Mouse (Mus musculus): ENCODE data around the gene Lifr. TPM values are rescaled to one million over a fixed set of nuclear protein-coding genes. Genes with fewer than 3 reads are reported as not detected.

The Lifr gene
- polyA plus RNA-seq, 1 experiment from 2014 or later: 24.9 TPM

DNA sequence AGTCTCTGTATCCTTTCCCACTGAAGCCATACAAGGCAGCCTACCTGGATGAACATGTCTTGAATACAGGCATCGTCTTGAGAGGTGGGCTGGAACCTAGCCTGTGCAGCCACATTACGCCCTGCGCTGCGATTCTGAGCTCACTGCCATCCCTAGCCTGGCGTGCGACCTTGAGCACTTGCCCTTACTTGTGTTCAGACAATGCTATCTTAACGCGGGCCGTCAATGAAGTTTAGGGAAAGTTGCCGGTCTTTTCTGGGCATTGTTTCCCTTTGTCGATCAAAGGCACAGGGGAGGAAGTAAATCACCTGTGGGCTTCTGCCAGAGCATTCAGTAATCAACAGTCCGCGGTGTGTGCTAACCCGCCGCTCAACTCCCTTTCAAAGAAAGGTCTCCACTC is 8.6 kb upstream of the Lifr start:
- 33% methylated on average over 15 of the region's 15 CpGs for WGBS (ENCODE audit: insufficient replicate concordance)
- Histone ChIP-seq H3K36me3 (no peaks in the 10 kb centered on the region), H3K9me3 (replicated peaks) (no peaks in the 10 kb centered on the region), H3K9ac (no peak overlapping the region), H3K27ac (no peak overlapping the region), H3K27me3 (replicated peaks) (no peaks in the 10 kb centered on the region), H3K4me2 (no peak overlapping the region), H3K4me1 (peaks cover 4% of the 10 kb centered on the region; the same call in 1 of the 2 replicates), H3K4me3 (no peak overlapping the region)
- no peak for ATAC-seq

DNA sequence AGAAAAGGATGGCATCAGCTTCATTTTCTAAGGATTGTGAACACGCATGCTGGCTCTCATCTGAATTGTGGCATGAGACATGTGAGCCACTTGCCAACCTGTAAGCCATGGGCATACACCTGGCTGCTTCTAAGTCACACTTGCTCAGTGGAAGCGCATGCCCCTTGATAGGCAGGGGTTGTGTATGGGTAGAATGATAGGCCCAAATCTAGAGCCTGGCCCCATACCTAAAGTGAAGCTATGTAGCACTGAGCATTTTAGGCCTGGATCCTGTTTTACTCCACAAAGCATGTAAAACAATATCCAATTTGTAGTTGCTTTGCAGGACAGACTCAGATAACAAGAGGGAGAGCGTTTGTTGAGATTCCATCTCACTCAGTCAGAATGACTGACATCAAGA is 7.5 kb upstream of the Lifr start:
- peaks cover 4% of the 10 kb centered on the region; the same call in 1 of the 2 replicates for H3K4me1 ChIP-seq
- no peaks in the 10 kb centered on the region for H3K27me3 ChIP-seq (replicated peaks)
- no peaks in the 10 kb centered on the region for H3K9me3 ChIP-seq (replicated peaks)
- no peak overlapping the region for H3K27ac ChIP-seq
- H3K4me3 ChIP-seq: no peak overlapping the region
- 72% methylated on average over 3 of the region's 3 CpGs for WGBS (ENCODE audit: insufficient replicate concordance)
- H3K9ac ChIP-seq: no peak overlapping the region
- H3K36me3 ChIP-seq: no peaks in the 10 kb centered on the region
- H3K4me2 ChIP-seq: no peak overlapping the region
- ATAC-seq: no peak

DNA sequence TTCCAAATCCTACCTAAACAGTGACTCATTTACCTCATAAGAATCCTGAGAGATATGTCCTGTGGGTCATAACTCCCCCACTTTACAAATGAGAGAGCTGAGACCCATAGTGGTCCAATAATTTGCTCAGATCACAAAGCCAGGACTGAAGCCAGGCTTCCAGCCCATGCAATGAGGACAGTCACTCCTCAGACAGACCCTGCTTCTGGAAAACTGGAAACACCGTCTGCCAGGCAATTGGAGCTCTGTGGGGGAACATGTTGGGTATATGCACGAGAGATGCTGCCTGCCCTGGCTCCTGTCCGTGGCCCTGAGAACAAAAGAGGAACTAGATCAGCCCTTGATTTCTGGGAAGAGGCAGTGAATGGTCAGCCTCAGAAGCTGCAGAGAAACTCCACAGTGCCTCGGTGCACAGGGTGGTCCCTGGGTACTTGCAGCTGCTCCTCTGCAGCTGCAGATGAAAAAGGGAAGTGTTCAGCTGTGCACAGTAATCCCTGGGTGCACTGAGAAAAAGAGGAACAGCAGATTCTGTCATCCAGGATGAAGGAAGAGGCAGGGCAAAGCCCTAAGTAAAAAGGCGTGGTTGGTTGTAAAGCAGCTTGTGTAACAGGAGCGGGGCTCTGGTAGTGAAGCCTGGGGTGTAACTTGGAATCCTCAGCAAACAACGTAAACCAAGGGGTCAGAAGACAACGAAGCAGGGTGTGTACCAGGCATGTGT is 5.5 kb upstream of the Lifr start:
- WGBS (ENCODE audit: insufficient replicate concordance): 11% methylated on average over 8 of the region's 8 CpGs
- no peak overlapping the region for H3K27ac ChIP-seq
- no peak overlapping the region for H3K9ac ChIP-seq
- H3K36me3 ChIP-seq: no peaks in the 10 kb centered on the region
- no peaks in the 10 kb centered on the region for H3K9me3 ChIP-seq (replicated peaks)
- H3K4me3 ChIP-seq: no peak overlapping the region
- no peaks in the 10 kb centered on the region for H3K27me3 ChIP-seq (replicated peaks)
- no peak overlapping the region for H3K4me2 ChIP-seq
- peaks cover 4% of the 10 kb centered on the region for H3K4me1 ChIP-seq
- ATAC-seq: no peak

DNA sequence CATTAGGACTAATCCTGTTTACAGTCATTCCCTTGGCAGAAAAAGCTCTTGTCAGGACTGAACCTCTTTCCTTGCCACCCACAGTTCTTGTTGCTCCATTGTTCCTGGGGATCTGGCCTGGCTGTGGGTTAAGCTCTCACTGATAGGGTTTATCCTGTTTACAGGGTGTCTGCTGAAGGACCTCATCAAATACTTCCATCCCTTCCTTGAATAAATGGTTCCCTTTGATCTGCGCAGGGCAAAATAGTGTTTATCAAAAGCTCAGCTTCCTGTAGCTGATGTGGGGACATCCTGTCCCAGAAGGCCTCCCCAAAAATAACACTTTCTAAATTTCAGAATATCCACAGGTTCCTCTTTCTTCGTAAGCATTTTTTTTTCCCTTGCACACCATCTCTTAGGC is 1.7 kb upstream of the Lifr start:
- Histone ChIP-seq H3K4me2 (no peak overlapping the region), H3K36me3 (no peaks in the 10 kb centered on the region), H3K27me3 (replicated peaks) (no peaks in the 10 kb centered on the region), H3K4me1 (peaks cover 12% of the 10 kb centered on the region), H3K27ac (no peak overlapping the region), H3K9me3 (replicated peaks) (no peaks in the 10 kb centered on the region), H3K9ac (no peak overlapping the region), H3K4me3 (no peak overlapping the region)
- WGBS (ENCODE audit: insufficient replicate concordance): 4% methylated on average over 2 of the region's 2 CpGs
- 0 out of 2 replicates have a peak, but pooled peaks have one; percentile 32 for ATAC-seq

DNA sequence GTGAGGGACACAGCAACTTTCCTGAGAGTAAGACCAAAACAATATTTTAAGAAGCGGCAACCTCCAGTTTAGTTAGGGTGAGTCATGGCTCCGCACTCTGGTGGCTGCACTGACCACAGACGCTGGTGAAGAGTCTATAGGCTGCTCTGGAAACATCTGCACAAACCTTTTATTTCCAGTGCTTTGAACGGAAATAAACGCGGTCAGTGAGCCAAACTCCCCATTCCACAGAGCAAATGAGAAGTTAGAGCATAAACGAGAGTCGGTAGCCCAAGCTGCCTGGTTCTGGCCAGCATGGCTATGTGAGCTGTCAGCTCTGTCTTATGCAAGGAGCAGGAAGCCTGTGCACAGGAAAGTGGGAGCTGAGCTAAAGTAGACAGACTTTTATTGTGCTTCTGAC is 1.9 kb downstream of the Lifr start:
- H3K4me1 ChIP-seq: peaks cover 8% of the 10 kb centered on the region; the same call in 1 of the 2 replicates
- no peaks in the 10 kb centered on the region for H3K9me3 ChIP-seq (replicated peaks)
- H3K36me3 ChIP-seq: no peaks in the 10 kb centered on the region
- no peak for ATAC-seq
- H3K4me2 ChIP-seq: peak overlapping the region; percentile 27
- WGBS (ENCODE audit: insufficient replicate concordance): 15% methylated on average over 8 of the region's 8 CpGs
- no peaks in the 10 kb centered on the region for H3K27me3 ChIP-seq (replicated peaks)
- H3K4me3 ChIP-seq: no peak overlapping the region
- H3K9ac ChIP-seq: no peak overlapping the region
- H3K27ac ChIP-seq: no peak overlapping the region

DNA sequence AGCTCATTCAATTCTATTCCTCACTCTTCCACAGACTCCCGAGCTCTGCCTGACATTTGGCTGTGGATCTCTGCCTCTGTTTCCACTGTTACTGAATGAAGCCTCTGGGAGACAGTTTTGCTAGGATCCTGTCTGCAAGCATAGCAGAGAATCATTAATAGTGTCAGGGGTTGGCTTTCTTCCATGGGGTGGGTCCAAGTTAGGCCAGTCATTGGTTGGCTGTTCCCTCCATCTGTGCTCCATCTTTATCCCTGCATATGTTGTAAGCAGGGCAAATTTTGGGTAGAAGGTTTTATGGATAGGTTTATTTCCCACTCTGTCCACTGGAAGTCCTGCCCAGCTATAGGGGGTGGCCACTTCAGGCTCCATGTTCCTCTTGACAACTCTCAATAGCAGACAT is 9.0 kb downstream of the Lifr start:
- Histone ChIP-seq H3K9ac (no peak overlapping the region), H3K4me2 (no peak overlapping the region), H3K4me3 (no peak overlapping the region), H3K27me3 (replicated peaks) (no peaks in the 10 kb centered on the region), H3K36me3 (no peaks in the 10 kb centered on the region), H3K27ac (no peak overlapping the region), H3K9me3 (replicated peaks) (no peaks in the 10 kb centered on the region), H3K4me1 (no peaks in the 10 kb centered on the region)
- ATAC-seq: no peak
- WGBS (ENCODE audit: insufficient replicate concordance): 62% methylated on average over 1 of the region's 1 CpGs

DNA sequence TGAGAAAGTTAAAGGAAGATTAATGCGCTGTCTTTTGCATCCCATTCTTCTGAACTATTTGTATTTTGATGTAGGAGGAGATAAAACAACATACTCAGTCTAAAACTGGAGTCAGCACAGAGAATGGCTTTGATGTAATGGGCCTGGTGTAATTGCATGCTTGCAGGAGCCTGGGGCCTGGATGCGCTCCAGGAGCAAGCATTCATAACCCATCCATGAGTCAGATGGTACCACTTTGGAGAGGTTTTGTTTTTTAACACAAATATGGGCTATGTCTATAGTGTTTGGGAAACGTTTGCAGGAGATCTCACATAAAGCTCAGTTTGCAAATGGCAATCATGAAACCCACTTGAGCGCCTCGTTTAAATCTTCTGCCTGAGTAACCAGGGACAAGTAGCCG is 9.8 kb downstream of the Lifr start:
- no peak overlapping the region for H3K27ac ChIP-seq
- no peak overlapping the region for H3K4me3 ChIP-seq
- no peak for ATAC-seq
- H3K4me1 ChIP-seq: no peaks in the 10 kb centered on the region; the same call in 1 of the 2 replicates
- H3K9ac ChIP-seq: no peak overlapping the region
- H3K36me3 ChIP-seq: no peaks in the 10 kb centered on the region
- no peak overlapping the region for H3K4me2 ChIP-seq
- no peaks in the 10 kb centered on the region for H3K9me3 ChIP-seq (replicated peaks)
- H3K27me3 ChIP-seq (replicated peaks): no peaks in the 10 kb centered on the region
- WGBS (ENCODE audit: insufficient replicate concordance): 79% methylated on average over 6 of the region's 6 CpGs

DNA sequence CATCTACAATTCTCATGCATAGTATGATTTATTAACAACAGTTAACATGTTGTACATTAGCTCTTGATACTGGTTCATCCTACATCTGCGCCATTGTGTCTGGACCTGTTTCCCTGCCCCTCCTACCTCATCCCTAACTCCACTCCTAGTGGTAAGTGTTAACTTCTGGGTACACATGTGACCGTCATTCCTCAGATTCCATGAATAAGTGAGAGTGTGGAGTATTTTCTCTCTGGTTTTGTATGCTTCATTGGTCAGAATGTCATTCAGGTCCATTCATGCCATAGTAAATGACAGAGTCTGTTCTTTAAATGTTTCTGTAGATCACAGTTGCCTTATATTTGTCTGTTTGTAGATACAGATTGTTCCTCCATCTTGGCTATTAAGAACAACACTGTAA is 12.6 kb downstream of the Lifr start:
- H3K27me3 ChIP-seq (replicated peaks): peaks cover 4% of the 10 kb centered on the region; the same call in 1 of the 2 replicates
- H3K9me3 ChIP-seq (replicated peaks): no peaks in the 10 kb centered on the region
- WGBS (ENCODE audit: insufficient replicate concordance): 77% methylated on average over 2 of the region's 2 CpGs
- no peak overlapping the region for H3K9ac ChIP-seq
- no peaks in the 10 kb centered on the region for H3K36me3 ChIP-seq
- H3K4me3 ChIP-seq: no peak overlapping the region
- H3K4me2 ChIP-seq: no peak overlapping the region
- H3K27ac ChIP-seq: no peak overlapping the region
- no peaks in the 10 kb centered on the region; the same call in 1 of the 2 replicates for H3K4me1 ChIP-seq
- ATAC-seq: no peak

DNA sequence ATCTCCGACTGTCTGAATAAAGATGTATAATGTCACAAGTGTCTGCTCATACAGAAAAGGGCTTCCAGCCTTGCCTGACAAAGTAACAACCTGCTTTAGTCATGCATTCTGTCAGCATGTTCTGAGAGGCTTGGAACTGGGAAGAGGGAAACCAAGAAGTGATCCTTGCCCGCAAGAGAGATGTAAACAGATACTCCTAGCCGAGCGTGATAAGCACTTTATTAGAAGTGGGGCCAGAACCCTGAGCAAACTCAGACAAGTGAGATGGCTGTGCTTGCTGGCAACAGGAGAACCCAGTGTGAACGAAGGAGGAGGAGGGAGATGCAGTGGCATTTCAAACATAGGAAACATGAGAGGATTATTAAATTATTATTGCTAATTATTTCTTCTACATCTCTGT is 14.8 kb downstream of the Lifr start:
- no peak for ATAC-seq
- Histone ChIP-seq H3K36me3 (no peaks in the 10 kb centered on the region), H3K4me1 (no peaks in the 10 kb centered on the region; the same call in 1 of the 2 replicates), H3K4me2 (no peak overlapping the region), H3K27me3 (replicated peaks) (peaks cover 4% of the 10 kb centered on the region; the same call in 1 of the 2 replicates), H3K9me3 (replicated peaks) (no peaks in the 10 kb centered on the region), H3K27ac (no peak overlapping the region), H3K4me3 (no peak overlapping the region), H3K9ac (no peak overlapping the region)
- WGBS (ENCODE audit: insufficient replicate concordance): 54% methylated on average over 5 of the region's 5 CpGs

DNA sequence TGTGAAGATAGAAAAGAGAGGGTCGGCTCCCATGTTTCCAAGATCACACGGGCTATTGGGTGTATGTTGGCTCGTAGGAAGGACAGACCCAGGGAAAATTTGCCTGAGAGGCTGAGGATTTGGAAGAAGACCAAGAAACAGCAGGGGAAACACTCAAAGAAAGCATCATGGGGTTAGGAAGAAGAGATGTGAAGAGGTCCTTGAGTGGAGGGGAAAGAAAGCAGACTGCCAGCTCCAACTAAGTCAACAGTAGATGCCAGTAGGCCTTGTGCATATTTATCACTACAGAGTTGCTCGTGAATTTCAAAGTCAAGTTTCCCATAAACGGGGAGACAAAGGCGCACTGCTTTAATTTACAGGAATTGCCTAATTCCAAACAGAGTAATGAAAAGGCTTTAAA is 17.7 kb downstream of the Lifr start:
- no peaks in the 10 kb centered on the region for H3K36me3 ChIP-seq
- no peaks in the 10 kb centered on the region for H3K9me3 ChIP-seq (replicated peaks)
- 70% methylated on average over 6 of the region's 6 CpGs for WGBS (ENCODE audit: insufficient replicate concordance)
- H3K4me3 ChIP-seq: no peak overlapping the region
- H3K9ac ChIP-seq: no peak overlapping the region
- H3K27me3 ChIP-seq (replicated peaks): peaks cover 4% of the 10 kb centered on the region; the same call in 1 of the 2 replicates
- H3K4me1 ChIP-seq: no peaks in the 10 kb centered on the region; the same call in 1 of the 2 replicates
- no peak overlapping the region for H3K27ac ChIP-seq
- no peak for ATAC-seq
- no peak overlapping the region for H3K4me2 ChIP-seq

DNA sequence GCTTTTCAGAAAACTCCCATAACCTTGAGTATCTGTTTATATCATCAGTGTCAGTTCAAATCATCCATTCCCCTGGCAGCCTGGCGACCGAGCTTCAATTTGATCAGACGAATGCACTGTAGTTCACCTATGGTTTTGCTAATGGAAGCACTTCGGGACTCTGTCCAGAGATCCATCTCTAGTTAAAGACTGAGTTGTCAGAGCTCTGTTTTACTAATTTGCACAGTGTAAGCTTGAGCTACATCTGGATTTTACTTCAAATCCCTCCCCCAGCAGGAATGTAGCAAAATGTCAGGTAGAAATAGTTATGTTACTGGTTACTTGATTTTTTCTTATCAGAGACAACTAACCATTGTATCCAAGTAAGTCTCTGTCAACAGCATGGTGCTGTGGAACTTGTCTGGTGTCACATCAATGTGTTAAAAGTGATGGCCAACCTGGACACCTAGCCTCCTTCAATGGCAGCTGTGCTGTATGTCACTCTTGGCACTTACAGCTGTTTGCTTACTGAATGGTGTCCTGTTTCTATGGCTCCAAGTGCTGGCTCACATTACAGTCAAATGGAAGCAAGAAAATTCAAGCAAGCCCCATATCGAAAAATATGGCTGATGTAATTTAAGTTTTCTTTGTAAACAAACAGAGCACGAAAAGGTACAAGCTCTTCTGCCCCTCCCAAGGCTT is 22.0 kb downstream of the Lifr start:
- H3K4me1 ChIP-seq: no peaks in the 10 kb centered on the region
- H3K27me3 ChIP-seq (replicated peaks): peaks cover 4% of the 10 kb centered on the region; the same call in 1 of the 2 replicates
- no peaks in the 10 kb centered on the region for H3K9me3 ChIP-seq (replicated peaks)
- no peak overlapping the region for H3K4me2 ChIP-seq
- WGBS (ENCODE audit: insufficient replicate concordance): 62% methylated on average over 6 of the region's 6 CpGs
- H3K4me3 ChIP-seq: no peak overlapping the region
- no peak for ATAC-seq
- no peaks in the 10 kb centered on the region for H3K36me3 ChIP-seq
- H3K9ac ChIP-seq: no peak overlapping the region
- no peak overlapping the region for H3K27ac ChIP-seq

DNA sequence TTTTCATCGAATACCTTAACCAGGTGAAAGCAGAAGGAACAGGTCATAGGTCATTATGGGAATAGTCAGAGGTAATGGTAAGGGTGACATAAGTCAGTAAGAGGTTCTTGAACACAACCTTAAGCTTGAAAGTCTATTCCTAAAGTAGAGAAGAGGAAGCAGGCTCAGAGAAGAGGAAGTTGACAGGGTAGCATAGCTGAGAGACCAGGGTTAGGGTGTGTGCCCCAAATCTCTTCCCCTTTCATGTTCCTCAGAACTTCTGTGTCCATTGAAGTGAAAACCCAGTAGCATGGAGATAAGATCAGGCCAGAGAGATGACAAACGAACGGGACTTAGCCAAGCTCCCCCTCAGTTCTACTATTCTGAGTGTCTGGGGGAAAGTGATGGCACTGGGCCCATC is 23.5 kb downstream of the Lifr start:
- no peak overlapping the region for H3K27ac ChIP-seq
- H3K27me3 ChIP-seq (replicated peaks): 0 out of 2 replicates have a peak, but pooled peaks cover 2% of the 10 kb centered on the region
- ATAC-seq: no peak
- no peaks in the 10 kb centered on the region for H3K36me3 ChIP-seq
- 33% methylated on average over 3 of the region's 3 CpGs for WGBS (ENCODE audit: insufficient replicate concordance)
- H3K4me3 ChIP-seq: no peak overlapping the region
- H3K9me3 ChIP-seq (replicated peaks): no peaks in the 10 kb centered on the region
- no peak overlapping the region for H3K4me2 ChIP-seq
- H3K4me1 ChIP-seq: no peaks in the 10 kb centered on the region
- no peak overlapping the region for H3K9ac ChIP-seq
